Mouse (Mus musculus) limb, embryonic 12.5 days (tissue): ENCODE results near the gene Ccr10. TPM values are rescaled to one million over a fixed set of nuclear protein-coding genes. Genes with fewer than 3 reads are reported as not detected.

Experiments used
- ATAC-seq: fragments of 200-750 bp; cut with Nextera tagmentation; 2 replicates; pipeline ENCODE4 v1.8.0; 2017; ENCODE audit warnings: low read depth, moderate TSS enrichment; ENCODE audit not compliant: insufficient number of reproducible peaks, insufficient read depth, low FRiP score, low TSS enrichment
- H3K27ac ChIP-seq: fragments of 300-500 bp; sonication (generic); 2 replicates; pipeline ENCODE4 v1.5.1; 2016; ENCODE audit warnings: mild to moderate bottlenecking, moderate library complexity
- H3K27me3 ChIP-seq: fragments of 300-500 bp; sonication (generic); 2 replicates; pipeline ENCODE4 v1.6.1; 2016; ENCODE audit warnings: mild to moderate bottlenecking, moderate library complexity
- H3K36me3 ChIP-seq: fragments of 300-500 bp; sonication (generic); 2 replicates; pipeline ENCODE4 v1.6.1; 2016; ENCODE audit warnings: mild to moderate bottlenecking, moderate library complexity
- H3K4me1 ChIP-seq: fragments of 300-500 bp; sonication (generic); replicated peaks from 2 replicates; pipeline ENCODE4 v1.6.1; 2016
- H3K4me2 ChIP-seq: fragments of 300-500 bp; sonication (generic); 2 replicates; pipeline ENCODE4 v1.6.1; 2016; ENCODE audit warnings: mild to moderate bottlenecking, moderate library complexity
- H3K4me3 ChIP-seq: fragments of 300-500 bp; sonication (generic); replicated peaks from 2 replicates; pipeline ENCODE4 v1.5.1; 2016; ENCODE audit warnings: mild to moderate bottlenecking
- H3K9ac ChIP-seq: fragments of 300-500 bp; sonication (generic); replicated peaks from 2 replicates; pipeline ENCODE4 v1.6.1; 2016; ENCODE audit warnings: mild to moderate bottlenecking, moderate library complexity
- H3K9me3 ChIP-seq: fragments of 300-500 bp; sonication (generic); 2 replicates; pipeline ENCODE4 v1.6.1; 2016; ENCODE audit warnings: mild to moderate bottlenecking, moderate library complexity
- WGBS: fragments of 180-500 bp; shearing (Covaris S2); methylation state at CpG from one replicate; pipeline ENCODE4 v1.1.7; 2016; 5-methylcytosine and 5-hydroxymethylcytosine counted together
- polyA plus RNA-seq: library from polyadenylated mRNA; unstranded; fragments of >200 nt; fragmentation: Nextera tagmentation; extraction: Ambion mirVana; gene quantifications from 2 replicates; pipeline ENCODE4 v1.2.1, GENCODE M21; 2016

Ccr10 gene
- polyA plus RNA-seq, 1 experiment from 2014 or later, result not detected

DNA sequence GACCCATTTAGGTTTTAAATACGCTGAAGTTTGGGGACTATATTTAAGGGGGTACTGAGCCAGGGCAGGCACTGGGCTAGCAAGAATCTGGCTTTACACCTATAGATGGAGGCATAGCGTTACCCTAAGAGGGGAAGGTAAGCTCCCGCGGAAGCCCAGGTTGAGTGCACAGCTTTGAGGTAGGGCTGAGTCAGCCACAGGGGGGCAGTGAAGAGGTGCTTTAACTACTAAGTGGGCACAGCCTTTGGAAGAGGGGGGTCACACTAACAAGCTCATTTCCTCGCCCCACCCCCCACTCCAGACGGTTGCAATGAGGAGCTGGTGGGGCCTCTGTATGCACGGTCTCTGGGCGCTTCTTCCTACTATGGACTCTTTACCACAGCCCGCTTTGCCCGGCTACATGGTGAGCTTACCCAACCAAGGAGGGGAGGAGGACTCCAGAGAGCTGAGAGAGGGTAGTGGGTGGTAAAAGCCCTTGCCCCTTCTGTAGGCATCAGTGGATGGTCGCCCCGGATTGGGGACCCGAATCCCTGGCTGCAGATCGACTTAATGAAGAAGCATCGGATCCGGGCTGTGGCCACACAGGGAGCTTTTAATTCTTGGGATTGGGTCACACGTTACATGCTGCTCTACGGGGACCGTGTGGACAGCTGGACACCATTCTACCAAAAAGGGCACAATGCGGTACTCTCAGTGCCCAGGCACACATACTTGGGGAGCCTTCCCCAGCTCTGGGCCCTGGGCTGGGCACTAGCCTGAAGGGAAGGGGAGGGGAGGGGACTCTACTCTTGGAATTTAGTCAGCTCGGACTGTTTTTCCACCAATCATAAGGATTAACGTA is 1.9 kb upstream of the Ccr10 start:
- H3K9me3 ChIP-seq, result no peaks in the 10 kb centered on the region
- H3K4me3 ChIP-seq, result 0 out of 2 replicates have a peak overlapping the region, but pooled peaks have one; percentile 15
- no peak overlapping the region for H3K9ac ChIP-seq
- H3K27me3 ChIP-seq, result peaks cover 79% of the 10 kb centered on the region
- H3K4me1 ChIP-seq, result peaks cover 45% of the 10 kb centered on the region
- WGBS, result 27% methylated on average over 22 of the region's 22 CpGs
- ATAC-seq, result no peak
- H3K4me2 ChIP-seq, result peak overlapping the region; percentile 54
- H3K27ac ChIP-seq, result no peak overlapping the region
- no peaks in the 10 kb centered on the region for H3K36me3 ChIP-seq

DNA sequence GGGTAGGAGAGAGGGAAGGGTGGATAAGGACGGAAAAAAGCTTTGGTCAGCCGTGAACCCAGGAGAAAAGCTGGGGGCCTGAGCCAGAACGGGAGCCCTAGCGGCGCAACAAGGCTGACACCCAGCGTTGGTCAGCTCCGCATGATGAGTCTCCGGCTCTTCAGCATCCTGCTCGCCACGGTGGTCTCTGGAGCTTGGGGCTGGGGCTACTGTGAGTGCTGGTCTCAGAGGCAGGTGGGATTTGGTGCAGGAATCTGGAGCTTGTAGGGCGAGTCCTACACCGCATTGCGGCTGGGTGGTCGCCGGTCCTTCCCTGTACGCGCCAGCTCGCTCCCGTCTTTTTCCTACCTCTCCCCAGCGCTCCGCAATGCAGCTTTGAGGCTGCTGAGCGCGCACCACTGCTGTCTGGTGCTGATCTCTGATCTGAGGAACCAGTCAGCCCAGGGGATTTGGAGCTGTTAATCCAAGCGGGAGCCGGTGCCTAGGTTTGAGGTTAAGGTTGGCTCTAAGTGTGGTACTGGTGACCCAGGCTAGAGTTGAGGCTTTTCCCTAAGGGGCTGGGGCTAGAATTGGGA is 961 bp upstream of the Ccr10 start:
- Histone ChIP-seq H3K9ac (no peak overlapping the region), H3K9me3 (no peaks in the 10 kb centered on the region), H3K36me3 (no peaks in the 10 kb centered on the region), H3K27me3 (peaks cover 79% of the 10 kb centered on the region), H3K4me3 (peak overlapping the region; percentile 34), H3K4me2 (peak overlapping the region; percentile 54), H3K27ac (no peak overlapping the region), H3K4me1 (peaks cover 46% of the 10 kb centered on the region)
- WGBS, result under 1% methylated on average over 25 of the region's 25 CpGs
- no peak for ATAC-seq

DNA sequence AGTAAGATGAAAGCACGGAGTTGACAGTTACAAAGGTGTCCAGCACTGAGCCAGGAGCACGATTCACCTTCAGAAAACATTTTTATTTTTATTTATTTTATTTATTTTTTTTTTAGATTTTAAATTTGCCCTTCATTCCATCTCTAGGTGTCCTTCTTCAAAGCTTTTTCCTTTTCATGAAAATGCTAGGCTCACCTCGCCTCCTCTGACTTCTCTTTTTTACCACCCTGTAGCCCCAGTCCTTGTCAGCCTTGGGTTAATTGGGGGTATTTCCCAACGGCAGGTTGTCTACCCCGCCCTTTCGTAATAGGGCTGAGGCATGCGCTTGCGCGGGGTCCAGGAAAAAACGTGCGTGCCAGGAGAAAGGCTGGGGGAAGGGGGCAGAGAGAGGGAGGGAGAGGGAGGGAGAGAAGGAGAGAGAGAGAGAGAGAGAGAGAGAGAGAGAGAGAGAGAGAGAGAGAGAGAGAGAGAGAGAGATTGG is 433 bp upstream of the Ccr10 start:
- WGBS, result 10% methylated on average over 11 of the region's 11 CpGs
- H3K4me3 ChIP-seq, result peak overlapping the region; percentile 34
- peaks cover 48% of the 10 kb centered on the region for H3K4me1 ChIP-seq
- no peak for ATAC-seq
- no peaks in the 10 kb centered on the region for H3K9me3 ChIP-seq
- peaks cover 82% of the 10 kb centered on the region for H3K27me3 ChIP-seq
- no peaks in the 10 kb centered on the region for H3K36me3 ChIP-seq
- peak overlapping the region; percentile 54 for H3K4me2 ChIP-seq
- H3K9ac ChIP-seq, result no peak overlapping the region
- H3K27ac ChIP-seq, result no peak overlapping the region

DNA sequence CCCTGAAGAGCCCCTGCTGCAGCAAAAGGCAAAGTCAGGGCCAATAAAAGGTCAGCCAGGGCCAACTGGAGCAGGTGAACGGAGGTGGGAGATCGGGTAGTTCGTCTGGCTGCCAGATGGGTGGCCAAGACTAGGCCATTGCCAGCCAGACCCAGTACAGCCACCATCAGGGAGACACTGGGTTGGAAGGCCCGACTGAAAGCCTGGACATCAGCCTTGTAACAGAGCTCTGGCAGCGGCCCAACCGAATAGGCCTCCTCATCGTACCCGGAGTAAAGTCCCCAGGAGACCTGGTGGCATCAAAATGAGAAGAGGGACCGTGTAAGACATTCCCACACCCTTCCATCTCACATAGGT is 876 bp downstream of the Ccr10 start:
- WGBS, result 29% methylated on average over 9 of the region's 9 CpGs
- Histone ChIP-seq H3K27ac (no peak overlapping the region), H3K36me3 (no peaks in the 10 kb centered on the region), H3K9ac (peak overlapping the region; percentile 48; the same call in 1 of the 2 replicates), H3K4me2 (peak overlapping the region; percentile 71), H3K4me3 (peak overlapping the region; percentile 36), H3K27me3 (peaks cover 87% of the 10 kb centered on the region), H3K9me3 (no peaks in the 10 kb centered on the region), H3K4me1 (peaks cover 61% of the 10 kb centered on the region)
- no peak for ATAC-seq

DNA sequence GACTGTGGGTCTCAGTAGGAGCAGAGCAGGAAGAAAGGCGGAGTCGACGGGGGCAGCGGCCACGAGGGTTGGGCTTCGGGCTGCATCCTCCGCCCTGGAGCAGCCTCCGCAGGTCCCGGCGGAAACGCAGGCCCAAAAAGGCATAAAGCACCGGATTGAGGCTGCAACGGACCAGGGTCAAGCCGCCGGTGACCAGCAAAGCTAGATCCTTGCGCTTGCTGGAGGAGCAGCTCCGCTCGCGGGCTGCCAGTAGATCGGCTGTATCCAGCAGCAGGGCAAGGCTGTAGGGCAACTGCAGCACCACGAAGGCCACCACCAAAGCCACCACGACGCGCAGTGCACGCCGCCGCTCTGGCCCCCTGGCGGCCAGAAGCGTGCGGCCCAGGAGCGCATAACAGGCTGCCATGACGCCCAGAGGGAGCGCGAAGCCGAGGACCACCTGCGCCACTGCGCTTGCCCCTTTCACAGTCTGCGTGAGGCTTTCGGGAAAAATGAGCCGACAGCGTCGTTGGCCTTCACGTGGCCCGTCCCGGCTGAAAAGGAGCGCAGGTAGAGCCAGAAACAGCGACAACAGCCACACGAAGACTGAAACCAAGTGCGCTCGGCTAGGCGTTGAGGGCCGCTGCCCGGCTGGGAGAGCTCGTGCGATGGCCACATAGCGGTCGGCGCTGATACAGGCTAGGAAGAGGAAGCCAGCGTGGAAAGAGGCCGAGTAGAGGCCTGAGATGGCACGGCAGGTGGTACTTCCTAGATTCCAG is 1.4 kb downstream of the Ccr10 start:
- H3K9me3 ChIP-seq, result no peaks in the 10 kb centered on the region
- no peak overlapping the region for H3K27ac ChIP-seq
- peak overlapping the region; percentile 71 for H3K4me2 ChIP-seq
- H3K9ac ChIP-seq, result peak overlapping the region; percentile 48; the same call in 1 of the 2 replicates
- no peaks in the 10 kb centered on the region for H3K36me3 ChIP-seq
- peaks cover 87% of the 10 kb centered on the region for H3K27me3 ChIP-seq
- under 1% methylated on average over 61 of the region's 61 CpGs for WGBS
- H3K4me3 ChIP-seq, result peak overlapping the region; percentile 36
- ATAC-seq, result peak; percentile 52
- H3K4me1 ChIP-seq, result peaks cover 67% of the 10 kb centered on the region

DNA sequence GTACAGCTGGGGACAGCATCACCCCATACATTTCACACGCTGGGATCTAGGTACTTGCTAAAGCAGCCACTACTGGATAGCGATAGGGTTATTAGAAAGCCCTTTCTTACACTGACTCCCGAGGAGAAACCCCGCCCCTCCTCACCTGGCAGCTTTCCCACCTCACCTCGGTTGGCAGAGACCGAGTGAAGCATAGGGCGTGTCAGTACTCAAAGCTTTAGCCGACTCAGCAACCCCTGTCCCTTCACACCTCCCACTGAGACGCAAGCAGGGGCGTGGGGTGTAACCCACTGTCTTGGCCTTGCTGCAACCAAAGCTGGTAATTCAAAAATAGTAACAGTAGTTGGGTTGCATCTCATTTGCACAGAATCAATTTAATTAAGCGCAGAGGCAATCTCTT is 2.1 kb downstream of the Ccr10 start:
- peak overlapping the region; percentile 48; the same call in 1 of the 2 replicates for H3K9ac ChIP-seq
- 3% methylated on average over 11 of the region's 11 CpGs for WGBS
- no peaks in the 10 kb centered on the region for H3K36me3 ChIP-seq
- H3K9me3 ChIP-seq, result no peaks in the 10 kb centered on the region
- no peak overlapping the region for H3K27ac ChIP-seq
- no peak for ATAC-seq
- H3K4me3 ChIP-seq, result peak overlapping the region; percentile 36
- H3K4me1 ChIP-seq, result peaks cover 68% of the 10 kb centered on the region
- H3K4me2 ChIP-seq, result peak overlapping the region; percentile 71
- H3K27me3 ChIP-seq, result peaks cover 87% of the 10 kb centered on the region

DNA sequence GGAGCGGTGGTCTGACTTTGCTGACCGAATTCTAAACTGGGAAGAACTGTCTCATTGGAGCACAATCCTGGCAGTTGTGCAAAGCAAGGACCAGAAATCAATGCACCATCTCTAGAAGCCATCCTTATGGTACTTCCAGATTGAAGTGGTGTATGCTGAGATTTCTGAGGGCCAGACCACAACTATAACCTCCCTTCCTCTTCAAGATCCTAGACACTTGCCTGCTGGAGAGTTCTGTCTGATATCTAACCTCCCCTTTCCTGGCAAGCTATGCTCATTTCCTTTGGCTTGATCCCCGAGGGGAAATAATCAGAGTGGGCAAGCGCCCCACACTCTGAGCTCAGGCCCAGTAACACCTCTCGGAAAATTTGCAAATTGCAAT is 2.8 kb downstream of the Ccr10 start:
- no peaks in the 10 kb centered on the region for H3K9me3 ChIP-seq
- H3K4me3 ChIP-seq, result peak overlapping the region; percentile 66
- ATAC-seq, result no peak
- no peak overlapping the region for H3K27ac ChIP-seq
- peak overlapping the region; percentile 51; the same call in 1 of the 2 replicates for H3K9ac ChIP-seq
- peak overlapping the region; percentile 84 for H3K4me2 ChIP-seq
- WGBS, result 9% methylated on average over 5 of the region's 5 CpGs
- H3K27me3 ChIP-seq, result peaks cover 87% of the 10 kb centered on the region
- peaks cover 4% of the 10 kb centered on the region; the same call in 1 of the 2 replicates for H3K36me3 ChIP-seq
- peaks cover 68% of the 10 kb centered on the region for H3K4me1 ChIP-seq

DNA sequence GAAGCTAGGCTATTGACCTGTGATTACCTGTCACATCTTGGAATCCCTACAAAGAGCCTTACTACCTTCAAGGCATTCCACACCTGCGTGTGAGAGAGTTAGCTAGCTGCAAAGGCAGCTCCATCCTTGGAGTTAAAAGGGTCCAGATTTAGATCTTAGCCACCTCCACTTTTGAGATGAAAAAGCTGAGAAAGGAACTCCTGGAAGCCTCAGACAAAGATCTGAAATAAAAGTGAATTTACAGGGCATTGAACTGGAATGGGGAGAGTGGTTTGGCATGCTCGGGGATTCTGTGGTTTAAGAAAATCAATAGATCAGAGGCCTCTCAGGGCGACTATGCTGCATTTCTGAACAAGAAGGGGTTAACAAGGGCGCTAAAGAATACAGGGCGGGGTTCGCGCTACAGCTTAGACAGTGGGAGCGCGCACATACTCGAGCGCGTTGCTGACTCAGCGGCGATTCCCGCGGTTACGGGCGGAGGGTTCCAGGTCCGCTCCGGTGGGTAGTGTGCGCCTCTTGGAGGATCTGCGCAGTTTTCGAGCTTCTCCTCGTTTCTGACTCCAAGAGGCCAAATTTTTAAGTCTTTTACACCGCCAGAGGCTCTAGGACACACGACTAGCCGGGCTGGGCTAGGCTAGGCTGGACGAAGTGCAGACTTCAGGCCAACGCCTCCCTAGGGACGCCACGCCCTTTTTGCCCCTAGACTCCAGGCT is 3.4 kb downstream of the Ccr10 start:
- Histone ChIP-seq H3K4me1 (peaks cover 64% of the 10 kb centered on the region), H3K27ac (0 out of 2 replicates have a peak overlapping the region, but pooled peaks have one; percentile 56)
- WGBS, result under 1% methylated on average over 31 of the region's 31 CpGs

DNA sequence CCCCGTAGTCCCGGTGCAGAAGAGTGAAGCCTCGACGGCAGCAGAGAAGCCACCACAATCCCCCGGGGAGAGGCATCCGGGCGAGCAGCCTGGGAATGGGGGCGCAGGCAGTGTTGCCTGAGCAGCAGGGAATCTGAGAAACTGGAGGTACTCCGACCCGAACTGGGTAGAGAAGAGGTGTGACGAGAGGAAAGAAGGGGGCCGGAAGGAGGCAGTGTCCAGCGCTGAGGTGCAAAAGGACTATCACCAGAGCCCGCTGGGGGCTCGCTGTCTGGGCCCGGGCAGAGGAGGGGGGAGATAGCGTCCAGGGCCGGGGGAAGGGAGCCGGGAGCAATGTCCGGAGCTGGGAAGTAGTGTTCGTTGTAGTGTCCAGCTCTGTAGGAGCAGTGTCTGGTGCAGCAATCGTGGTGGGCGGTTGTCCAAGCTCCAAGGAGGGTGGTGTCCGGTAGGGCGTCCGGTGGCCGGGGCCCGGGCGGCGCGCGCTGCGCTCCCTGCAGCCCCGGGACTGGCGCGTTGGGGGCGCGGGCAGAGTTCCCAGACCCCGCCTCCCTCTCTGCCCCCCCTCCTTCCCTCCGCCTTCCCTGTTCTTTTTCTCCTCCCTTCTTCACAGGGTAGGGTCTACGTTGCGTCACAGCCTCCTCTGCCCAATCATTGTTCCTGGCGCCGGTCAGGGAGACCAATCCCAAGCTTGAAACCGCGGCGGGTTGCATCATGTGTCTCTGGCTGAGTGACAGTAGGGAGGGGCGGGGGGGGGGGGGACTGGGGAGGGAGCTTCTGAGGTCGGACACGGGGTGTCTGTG is 4.2 kb downstream of the Ccr10 start, which contains the start of gene Plekhh3:
TSS of gene Plekhh3 (minus strand) at position 541 of the 800 bp plus-strand sequence.
- Histone ChIP-seq H3K27me3 (peaks cover 87% of the 10 kb centered on the region), H3K4me2 (peak within 1 kb of the TSS; percentile 84), H3K4me3 (peak within 1 kb of the TSS; percentile 66), H3K4me1 (peaks cover 56% of the 10 kb centered on the region), H3K27ac (0 out of 2 replicates have a peak within 1 kb of the TSS, but pooled peaks have one; percentile 56), H3K9ac (peak within 1 kb of the TSS; percentile 67), H3K9me3 (no peaks in the 10 kb centered on the region), H3K36me3 (peaks cover 6% of the 10 kb centered on the region; the same call in 1 of the 2 replicates)
- ATAC-seq, result peak; percentile 94
- under 1% methylated on average over 46 of the region's 50 CpGs for WGBS

More for the DNA sequence above, 3.4 kb downstream of the Ccr10 start:
- Histone ChIP-seq H3K4me2 (peak overlapping the region; percentile 84), H3K27me3 (peaks cover 87% of the 10 kb centered on the region), H3K9me3 (no peaks in the 10 kb centered on the region), H3K9ac (peak overlapping the region; percentile 51), H3K4me3 (peak overlapping the region; percentile 66), H3K36me3 (peaks cover 6% of the 10 kb centered on the region; the same call in 1 of the 2 replicates)
- peak; percentile 8; the same call in 1 of the 2 replicates for ATAC-seq
